Mouse (Mus musculus) CH12.LX (cell line): Measurements from ENCODE around the gene Magi2. TPM values are rescaled to one million over a fixed set of nuclear protein-coding genes. Genes with fewer than 3 reads are reported as not detected.

Experiments
- DNase-seq: peaks from one replicate; pipeline ENCODE4 v3.0.0-alpha.2; 2013; ENCODE audit errors: extremely low read depth
- H3K27ac ChIP-seq: 2 replicates; pipeline ENCODE4 v1.5.1; 2012; ENCODE audit warnings: low read depth, mild to moderate bottlenecking, control low read depth, moderate library complexity; ENCODE audit not compliant: insufficient read depth
- H3K27me3 ChIP-seq: replicated peaks from 2 replicates; pipeline ENCODE3; 2012; ENCODE audit warnings: inconsistent platforms
- H3K36me3 ChIP-seq, 2 experiments: replicated peaks in 1 of 2; 2 replicates each; pipeline versions ENCODE3 to v1.6.1; 2012; ENCODE audit warnings: inconsistent platforms in 1 of 2, low read length in 1 of 2, mild to moderate bottlenecking in 1 of 2, mixed read lengths in 1 of 2, moderate library complexity in 1 of 2; ENCODE audit not compliant: control insufficient read depth in 1 of 2, insufficient read depth in 1 of 2
- H3K4me1 ChIP-seq, 2 experiments: 2 replicates each; pipeline ENCODE4 v1.6.1; 2012; ENCODE audit warnings: inconsistent platforms in 1 of 2, moderate library complexity in 1 of 2; ENCODE audit not compliant: insufficient read depth in 2 of 2, control insufficient read depth in 1 of 2
- H3K4me2 ChIP-seq: 2 replicates; pipeline ENCODE4 v1.6.1; 2012; ENCODE audit warnings: low read depth, mild to moderate bottlenecking, control low read depth; ENCODE audit not compliant: poor library complexity, insufficient read depth, severe bottlenecking
- H3K4me3 ChIP-seq, 3 experiments: fragments of 150-350 bp in 1 of 3; sonication (generic) in 1 of 3; replicated peaks in 1 of 3; 2 replicates each; pipeline versions ENCODE3 to v1.5.1; 2011 to 2012; ENCODE audit warnings: low read depth in 2 of 3, low read length in 2 of 3, mild to moderate bottlenecking in 2 of 3, moderate library complexity in 2 of 3, control low read depth in 1 of 3, improper control_type of control experiment in 1 of 3, inconsistent platforms in 1 of 3, mixed read lengths in 1 of 3; ENCODE audit not compliant: poor library complexity in 1 of 3
- H3K79me2 ChIP-seq: replicated peaks from 2 replicates; pipeline ENCODE4 v1.6.1; 2012; ENCODE audit warnings: mild to moderate bottlenecking, moderate library complexity; ENCODE audit not compliant: control insufficient read depth, poor library complexity, insufficient read depth, severe bottlenecking; ENCODE audit errors: extremely low read depth
- H3K9ac ChIP-seq: 2 replicates; pipeline ENCODE4 v1.6.1; 2012; ENCODE audit warnings: low read depth, mild to moderate bottlenecking, control low read depth, moderate library complexity; ENCODE audit not compliant: insufficient read depth
- H3K9me3 ChIP-seq: replicated peaks from 2 replicates; pipeline ENCODE3; 2012; ENCODE audit warnings: low read length, inconsistent platforms, mixed read lengths
- CTCF ChIP-seq, 2 experiments: IDR thresholded peaks in 1 of 2; conservative IDR thresholded peaks in 1 of 2; 2 replicates each; pipeline ENCODE4 v1.5.1; 2011 to 2012; ENCODE audit warnings: low read depth in 2 of 2, low read length in 2 of 2, improper control_type of control experiment in 1 of 2, inconsistent platforms in 1 of 2, mild to moderate bottlenecking in 1 of 2, moderate library complexity in 1 of 2
- EP300 ChIP-seq: IDR thresholded peaks from 2 replicates; pipeline ENCODE4 v1.6.1; 2011; ENCODE audit warnings: low read length, improper control_type of control experiment
- ETS1 ChIP-seq: conservative IDR thresholded peaks from 2 replicates; pipeline ENCODE4 v1.6.1; 2012; ENCODE audit warnings: low read depth, mild to moderate bottlenecking, inconsistent platforms, low read length, improper control_type of control experiment, moderate library complexity
- HCFC1 ChIP-seq: IDR thresholded peaks from 2 replicates; pipeline ENCODE4 v1.6.1; 2012; ENCODE audit warnings: low read depth, mild to moderate bottlenecking, inconsistent platforms, low read length, improper control_type of control experiment
- IRF4 ChIP-seq: IDR thresholded peaks from 2 replicates; pipeline ENCODE4 v1.6.1; 2014; ENCODE audit warnings: low read depth, mild to moderate bottlenecking, inconsistent platforms, low read length, improper control_type of control experiment
- JUN ChIP-seq: IDR thresholded peaks from 2 replicates; pipeline ENCODE4 v1.6.1; 2011; ENCODE audit warnings: low read depth, mild to moderate bottlenecking, low read length, improper control_type of control experiment, moderate library complexity; ENCODE audit not compliant: insufficient read depth
- JUND ChIP-seq: conservative IDR thresholded peaks from 2 replicates; pipeline ENCODE4 v1.6.1; 2011; ENCODE audit warnings: low read depth, low read length, improper control_type of control experiment
- KAT2A ChIP-seq: IDR thresholded peaks from 2 replicates; pipeline ENCODE4 v1.6.1; 2012; ENCODE audit warnings: low read length, improper control_type of control experiment, inconsistent platforms; ENCODE audit not compliant: insufficient replicate concordance
- MAFK ChIP-seq: IDR thresholded peaks from 2 replicates; pipeline ENCODE4 v1.6.1; 2011; ENCODE audit warnings: low read length, improper control_type of control experiment; ENCODE audit not compliant: insufficient replicate concordance
- MAX ChIP-seq: IDR thresholded peaks from 2 replicates; pipeline ENCODE4 v1.6.1; 2011; ENCODE audit warnings: low read length, improper control_type of control experiment
- MAZ ChIP-seq: IDR thresholded peaks from 2 replicates; pipeline ENCODE4 v1.6.1; 2012; ENCODE audit warnings: low read depth, mild to moderate bottlenecking, inconsistent platforms, low read length, improper control_type of control experiment, moderate library complexity
- MEF2A ChIP-seq: IDR thresholded peaks from 2 replicates; pipeline ENCODE4 v1.6.1; 2014; ENCODE audit warnings: low read depth, mild to moderate bottlenecking, inconsistent platforms, low read length, improper control_type of control experiment, borderline replicate concordance
- MXI1 ChIP-seq: IDR thresholded peaks from 2 replicates; pipeline ENCODE4 v1.6.1; 2011; ENCODE audit warnings: mild to moderate bottlenecking, low read depth, low read length, improper control_type of control experiment
- MYC ChIP-seq: IDR thresholded peaks from 2 replicates; pipeline ENCODE4 v1.6.1; 2011; ENCODE audit warnings: low read depth, mild to moderate bottlenecking, improper control_type of control experiment, low read length
- NRF1 ChIP-seq: IDR thresholded peaks from 2 replicates; pipeline ENCODE4 v1.6.1; 2014; ENCODE audit warnings: low read depth, mild to moderate bottlenecking, inconsistent platforms, low read length, improper control_type of control experiment, moderate library complexity
- PAX5 ChIP-seq: IDR thresholded peaks from 2 replicates; pipeline ENCODE4 v1.6.1; 2012; ENCODE audit warnings: low read length, inconsistent platforms, mixed read lengths
- POLR2AphosphoS2 ChIP-seq: IDR thresholded peaks from 2 replicates; pipeline ENCODE4 v1.6.1; 2011; ENCODE audit warnings: low read depth, low read length, improper control_type of control experiment
- RAD21 ChIP-seq: IDR thresholded peaks from 2 replicates; pipeline ENCODE4 v1.6.1; 2011; ENCODE audit warnings: low read depth, mild to moderate bottlenecking, low read length, improper control_type of control experiment, moderate library complexity
- SIN3A ChIP-seq: IDR thresholded peaks from 2 replicates; pipeline ENCODE4 v1.6.1; 2012; ENCODE audit warnings: low read length, improper control_type of control experiment, inconsistent platforms
- SMC3 ChIP-seq: IDR thresholded peaks from 2 replicates; pipeline ENCODE4 v1.6.1; 2011; ENCODE audit warnings: low read depth, low read length, improper control_type of control experiment
- TBP ChIP-seq: conservative IDR thresholded peaks from 2 replicates; pipeline ENCODE4 v1.6.1; 2011; ENCODE audit warnings: low read depth, low read length, improper control_type of control experiment
- TCF12 ChIP-seq: IDR thresholded peaks from 2 replicates; pipeline ENCODE4 v1.6.1; 2014; ENCODE audit warnings: low read depth, mild to moderate bottlenecking, inconsistent platforms, low read length, improper control_type of control experiment
- USF1 ChIP-seq: IDR thresholded peaks from 2 replicates; pipeline ENCODE4 v1.6.1; 2014; ENCODE audit warnings: low read depth, mild to moderate bottlenecking, inconsistent platforms, low read length, improper control_type of control experiment
- ZC3H11A ChIP-seq: IDR thresholded peaks from 2 replicates; pipeline ENCODE4 v1.6.1; 2012; ENCODE audit warnings: low read depth, mild to moderate bottlenecking, inconsistent platforms, low read length, improper control_type of control experiment
- ZKSCAN1 ChIP-seq: IDR thresholded peaks from 2 replicates; pipeline ENCODE4 v1.6.1; 2012; ENCODE audit warnings: low read depth, inconsistent platforms, low read length, improper control_type of control experiment, borderline replicate concordance
- ZMIZ1 ChIP-seq: IDR thresholded peaks from 2 replicates; pipeline ENCODE4 v1.6.1; 2012; ENCODE audit warnings: low read depth, mild to moderate bottlenecking, inconsistent platforms, low read length, improper control_type of control experiment
- dilution Hi-C: fragments of 300-500 bp; cut with MboI; formaldehyde crosslinking; loops from 2 replicates; pipeline ENCODE4 v1.14.3; 2020; ENCODE audit warnings: low sequenced_read_pairs; ENCODE audit not compliant: extremely low pct_unique_long_range_greater_than_20kb, extremely low pct_ligation_motif_present
- in situ Hi-C: fragments of 300-500 bp; cut with MboI; formaldehyde crosslinking; loops from 3 replicates; pipeline ENCODE4 v1.14.3; 2019; ENCODE audit warnings: low sequenced_read_pairs, low pct_ligation_motif_present, low pct_unique_long_range_greater_than_20kb, mixed read lengths
- polyA plus RNA-seq: library from polyadenylated mRNA; unstranded; fragments of >175 nt; gene quantifications from 2 replicates; pipeline ENCODE4 v1.2.1, GENCODE M21; 2012; ENCODE audit warnings: low read depth; ENCODE audit not compliant: insufficient read length
- total RNA-seq, 2 experiments: library from RNA; depleted of rRNA; stranded (reverse); fragments of 300-350 nt in 1 of 2; fragments of >200 nt in 1 of 2; gene quantifications; 2 replicates each; pipeline ENCODE4 v1.2.3; 2012 to 2014

Gene Magi2
- total and polyA plus RNA-seq, 3 experiments, result 0.37 to 0.63 (median 0.42) TPM

DNA sequence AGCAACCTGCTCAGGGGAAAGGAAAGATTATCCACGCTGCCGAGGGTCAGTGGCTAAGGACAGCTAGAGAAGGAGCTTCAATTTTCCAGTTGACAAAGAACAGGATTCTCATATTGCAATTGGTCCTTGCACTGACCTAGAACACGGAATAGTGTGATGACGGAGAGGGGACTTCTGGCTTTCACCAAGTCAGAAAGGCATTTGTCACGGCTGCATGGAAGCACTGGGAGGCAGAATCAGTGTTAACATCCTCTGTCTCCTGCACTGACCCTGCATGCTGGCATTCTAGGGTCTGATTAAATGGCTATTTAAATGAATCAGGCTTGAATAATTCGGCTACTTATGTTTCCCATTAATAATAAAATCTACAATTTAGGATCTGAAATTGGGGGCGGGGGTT is 1455.4 kb downstream of the Magi2 start:
- no peaks in the 10 kb centered on the region for H3K36me3 ChIP-seq
- H3K9ac ChIP-seq, result no peak overlapping the region
- in situ Hi-C loops, result loop anchor here (25.0 kb wide), 1 partner anchor 195 kb away; no protein-coding TSS in a partner anchor
- no peak overlapping the region for H3K4me3 ChIP-seq
- no peaks in the 10 kb centered on the region for H3K27me3 ChIP-seq
- dilution Hi-C loops, result no loop called here
- TF ChIP-seq EP300 (no peak), USF1 (no peak), NRF1 (no peak), ZKSCAN1 (no peak), PAX5 (no peak), IRF4 (no peak), MEF2A (no peak), MXI1 (no peak), RAD21 (no peak), ZC3H11A (no peak), JUND (no peak), MAFK (no peak), SMC3 (no peak), KAT2A (no peak), HCFC1 (no peak), POLR2AphosphoS2 (no peak), ZMIZ1 (no peak), TBP (no peak)
- H3K9me3 ChIP-seq, result peaks cover 1% of the 10 kb centered on the region
- H3K4me2 ChIP-seq, result no peak overlapping the region
- no peaks in the 10 kb centered on the region for H3K79me2 ChIP-seq
- DNase-seq, result no peak
- H3K4me1 ChIP-seq, result peaks cover 15 to 42% of the 10 kb centered on the region in 2 experiments
- H3K27ac ChIP-seq, result no peak overlapping the region

DNA sequence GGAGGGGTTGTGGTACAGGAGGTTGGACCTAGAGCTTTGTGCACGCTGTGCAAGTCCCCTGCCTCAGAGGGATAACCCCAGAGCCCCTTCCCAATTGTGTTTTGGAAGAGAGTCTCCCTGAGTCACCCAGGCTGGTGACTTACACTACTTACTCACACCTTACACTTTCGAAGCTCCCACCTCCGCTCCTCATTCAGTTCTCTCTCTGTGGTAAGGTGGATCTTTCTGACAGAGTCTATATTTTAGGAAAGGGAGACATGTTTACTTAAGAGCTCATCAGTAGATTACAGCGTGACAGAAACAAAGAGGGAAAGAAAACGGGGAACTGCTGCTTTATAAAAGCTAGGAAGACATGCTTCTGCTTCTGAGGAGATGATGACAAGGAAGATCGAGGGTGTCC is 1457.3 kb downstream of the Magi2 start:
- peaks cover 15 to 34% of the 10 kb centered on the region in 2 experiments for H3K4me1 ChIP-seq
- H3K4me3 ChIP-seq, result no peak overlapping the region
- H3K4me2 ChIP-seq, result no peak overlapping the region
- H3K36me3 ChIP-seq, result no peaks in the 10 kb centered on the region
- H3K9ac ChIP-seq, result no peak overlapping the region
- H3K9me3 ChIP-seq, result peaks cover 2% of the 10 kb centered on the region
- no peaks in the 10 kb centered on the region for H3K27me3 ChIP-seq
- in situ Hi-C loops, result loop anchor here (25.0 kb wide), 1 partner anchor 197 kb away; no protein-coding TSS in a partner anchor
- no peak overlapping the region for H3K27ac ChIP-seq
- TF ChIP-seq ETS1 (no peak), IRF4 (no peak), SIN3A (no peak), MYC (no peak), MAZ (no peak), CTCF (conservative IDR thresholded peaks at IDR 0.05 in 1 of 2, IDR thresholded peaks at IDR 0.05 in 1 of 2; ENCODE audit: low read depth in 2 of 2, low read length in 2 of 2) (no peak), RAD21 (no peak), ZC3H11A (no peak), NRF1 (no peak), MEF2A (no peak), EP300 (no peak), SMC3 (no peak), JUN (no peak), MAX (no peak), KAT2A (no peak), TCF12 (no peak), TBP (no peak), HCFC1 (no peak)
- TF ChIP-seq, all 38 proteins: peak for 0
- DNase-seq, result no peak
- dilution Hi-C loops, result no loop called here
- no peaks in the 10 kb centered on the region for H3K79me2 ChIP-seq
